Mouse (Mus musculus) cerebellum, adult 2 months (tissue): Measurements from ENCODE around the gene Ndufs7. TPM values are rescaled to one million over a fixed set of nuclear protein-coding genes. Genes with fewer than 3 reads are reported as not detected.

Experiments
- DNase-seq, 2 experiments: peaks; one replicate each; pipeline ENCODE4 v3.0.0; 2021
- H3K27ac ChIP-seq: fragments of 200-500 bp; 2 replicates; pipeline ENCODE4 v1.5.1; 2012; ENCODE audit warnings: low read length, control low read depth, inconsistent platforms; ENCODE audit not compliant: insufficient read depth
- H3K27me3 ChIP-seq: fragments of 200-500 bp; 2 replicates; pipeline ENCODE4 v1.6.1; 2012; ENCODE audit warnings: inconsistent platforms, mild to moderate bottlenecking, low read length, moderate library complexity; ENCODE audit not compliant: control insufficient read depth, insufficient read depth
- H3K4me1 ChIP-seq: fragments of 200-500 bp; 2 replicates; pipeline ENCODE4 v1.6.1; 2011; ENCODE audit warnings: low read length; ENCODE audit not compliant: control insufficient read depth, insufficient read depth
- H3K4me3 ChIP-seq: fragments of 200-500 bp; replicated peaks from 2 replicates; pipeline ENCODE3; 2011; ENCODE audit warnings: mild to moderate bottlenecking, low read depth, low read length, control low read depth; ENCODE audit not compliant: insufficient read depth
- CTCF ChIP-seq: fragments of 200-500 bp; IDR thresholded peaks from 2 replicates; pipeline ENCODE4 v1.5.1; 2011; ENCODE audit warnings: low read depth, mild to moderate bottlenecking, control low read depth, low read length, moderate library complexity, borderline replicate concordance; ENCODE audit not compliant: insufficient read depth
- POLR2A ChIP-seq: fragments of 200-500 bp; IDR thresholded peaks from 2 replicates; pipeline ENCODE4 v1.6.1; 2011; ENCODE audit warnings: low read length, control low read depth, borderline replicate concordance; ENCODE audit not compliant: insufficient read depth
- WGBS: fragments of 180-500 bp; shearing (Covaris S2); methylation state at CpG from one replicate; pipeline ENCODE4 v1.1.7; 2018; 5-methylcytosine and 5-hydroxymethylcytosine counted together
- polyA plus RNA-seq: library from polyadenylated mRNA; depleted of rRNA; stranded (reverse); fragments of >200 nt; gene quantifications from 2 replicates; pipeline ENCODE4 v1.2.3, GENCODE M21; 2012

The Ndufs7 gene
- polyA plus RNA-seq, 1 experiment = 668 TPM

DNA sequence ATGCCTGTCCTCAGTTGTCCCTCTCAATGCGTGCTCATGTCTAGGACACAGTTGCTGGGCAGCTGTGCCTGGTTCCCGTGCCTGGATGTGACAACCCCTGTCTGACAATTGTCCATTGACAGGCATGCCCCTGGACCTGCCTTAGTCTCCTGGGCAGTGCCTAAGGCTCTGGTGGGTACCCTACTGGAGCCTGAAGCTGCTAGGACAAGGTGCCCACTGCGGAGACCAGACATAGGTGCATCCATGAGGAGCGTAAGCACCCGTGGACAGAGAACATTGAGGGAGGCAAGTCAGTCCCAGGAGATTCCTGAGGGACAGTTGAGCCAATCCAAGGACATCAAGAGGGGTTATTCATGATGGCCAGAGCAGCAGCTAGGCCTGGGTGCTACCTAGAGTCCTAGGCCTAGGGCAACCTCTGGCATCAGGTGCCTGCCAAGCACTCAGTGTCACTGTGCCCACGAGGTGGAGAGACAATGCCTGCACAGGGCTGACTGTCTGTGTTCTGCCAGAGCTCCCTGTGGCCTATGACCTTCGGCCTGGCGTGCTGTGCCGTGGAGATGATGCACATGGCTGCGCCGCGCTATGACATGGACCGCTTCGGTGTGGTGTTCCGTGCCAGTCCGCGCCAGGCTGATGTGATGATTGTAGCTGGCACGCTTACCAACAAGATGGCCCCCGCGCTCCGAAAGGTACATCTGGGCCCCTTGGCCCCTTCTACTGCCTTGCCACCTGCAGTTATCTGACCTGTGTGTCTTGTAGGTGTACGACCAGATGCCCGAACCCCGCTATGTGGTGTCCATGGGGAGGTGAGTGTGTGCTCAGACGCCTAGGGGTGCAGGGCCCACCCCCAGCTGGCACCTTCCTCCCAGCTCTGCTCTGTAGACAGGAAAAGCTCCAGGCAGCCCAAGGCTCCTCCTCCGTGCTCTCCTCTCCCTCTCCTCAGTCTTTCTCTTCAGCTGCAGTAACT lies 5.7 kb downstream of the Ndufs7 start:
- H3K27ac ChIP-seq = 0 out of 2 replicates have a peak overlapping the region, but pooled peaks have one; percentile 4
- H3K4me1 ChIP-seq = peaks cover 26% of the 10 kb centered on the region
- no peak for DNase-seq
- 87% methylated on average over 26 of the region's 26 CpGs for WGBS
- no peak for TF ChIP-seq CTCF
- no peak for TF ChIP-seq POLR2A
- no peak overlapping the region for H3K4me3 ChIP-seq
- H3K27me3 ChIP-seq = no peaks in the 10 kb centered on the region

DNA sequence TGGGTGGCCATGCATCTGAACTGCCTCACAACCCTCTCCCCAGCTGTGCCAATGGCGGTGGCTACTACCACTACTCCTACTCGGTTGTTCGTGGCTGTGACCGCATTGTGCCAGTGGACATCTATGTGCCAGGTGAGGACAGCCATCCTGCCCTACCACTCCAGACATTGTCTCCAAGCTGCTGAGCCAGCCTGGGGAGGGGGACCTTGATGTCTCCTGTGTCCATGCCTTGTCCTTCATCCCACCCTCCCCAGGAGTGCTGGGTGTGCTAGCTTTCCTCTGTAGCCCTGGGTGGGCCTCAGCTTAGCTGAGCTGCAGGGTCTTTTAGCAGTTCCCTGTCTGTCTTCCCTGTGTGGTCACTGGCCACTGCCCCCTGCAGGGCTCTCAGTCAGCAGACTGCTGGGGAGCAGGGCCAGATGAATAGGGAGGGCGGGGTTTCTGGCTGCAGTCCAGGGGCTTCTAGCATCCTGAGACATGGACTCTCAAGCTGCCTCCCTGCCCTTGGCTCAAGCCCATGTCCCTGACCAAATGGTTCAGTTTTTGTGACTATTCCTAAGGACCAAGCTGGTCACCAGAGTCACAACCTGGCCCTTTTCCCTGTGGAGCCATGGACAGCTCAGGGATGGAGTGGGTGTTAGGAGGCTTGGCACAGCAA lies 7.1 kb downstream of the Ndufs7 start:
- H3K4me1 ChIP-seq = peaks cover 23% of the 10 kb centered on the region
- 31% methylated on average over 5 of the region's 5 CpGs for WGBS
- no peak for TF ChIP-seq POLR2A
- no peak for TF ChIP-seq CTCF

DNA sequence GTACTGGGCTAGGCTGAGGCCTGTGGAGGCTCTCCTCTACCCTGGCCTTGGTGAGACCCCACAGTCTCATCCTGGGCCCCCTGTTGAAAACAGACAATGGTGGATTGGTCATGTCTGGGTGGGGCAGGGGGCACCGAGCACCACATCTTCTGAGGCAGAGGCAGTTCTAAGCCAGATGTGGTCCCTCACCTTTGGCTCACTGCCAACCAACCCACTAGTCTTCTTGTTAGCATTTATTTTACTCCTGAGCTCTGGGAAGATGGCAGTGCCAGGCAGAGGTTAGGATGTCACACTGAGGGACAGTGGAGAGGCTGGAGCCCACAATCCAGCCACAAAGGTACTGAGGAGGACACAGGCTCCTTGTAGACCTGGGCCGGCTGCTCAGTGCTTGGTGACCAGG lies 9.0 kb downstream of the Ndufs7 start:
- no peak for TF ChIP-seq POLR2A
- no peak for TF ChIP-seq CTCF
- H3K4me3 ChIP-seq = no peak overlapping the region
- H3K27ac ChIP-seq = no peak overlapping the region
- WGBS = 63% methylated on average over 2 of the region's 2 CpGs
- no peak for DNase-seq
- H3K4me1 ChIP-seq = peaks cover 16% of the 10 kb centered on the region; the same call in 1 of the 2 replicates
- H3K27me3 ChIP-seq = no peaks in the 10 kb centered on the region

More for the DNA sequence above, 7.1 kb downstream of the Ndufs7 start:
- H3K27me3 ChIP-seq = no peaks in the 10 kb centered on the region
- H3K27ac ChIP-seq = no peak overlapping the region
- no peak overlapping the region for H3K4me3 ChIP-seq
- peak; percentile 54 for DNase-seq

DNA sequence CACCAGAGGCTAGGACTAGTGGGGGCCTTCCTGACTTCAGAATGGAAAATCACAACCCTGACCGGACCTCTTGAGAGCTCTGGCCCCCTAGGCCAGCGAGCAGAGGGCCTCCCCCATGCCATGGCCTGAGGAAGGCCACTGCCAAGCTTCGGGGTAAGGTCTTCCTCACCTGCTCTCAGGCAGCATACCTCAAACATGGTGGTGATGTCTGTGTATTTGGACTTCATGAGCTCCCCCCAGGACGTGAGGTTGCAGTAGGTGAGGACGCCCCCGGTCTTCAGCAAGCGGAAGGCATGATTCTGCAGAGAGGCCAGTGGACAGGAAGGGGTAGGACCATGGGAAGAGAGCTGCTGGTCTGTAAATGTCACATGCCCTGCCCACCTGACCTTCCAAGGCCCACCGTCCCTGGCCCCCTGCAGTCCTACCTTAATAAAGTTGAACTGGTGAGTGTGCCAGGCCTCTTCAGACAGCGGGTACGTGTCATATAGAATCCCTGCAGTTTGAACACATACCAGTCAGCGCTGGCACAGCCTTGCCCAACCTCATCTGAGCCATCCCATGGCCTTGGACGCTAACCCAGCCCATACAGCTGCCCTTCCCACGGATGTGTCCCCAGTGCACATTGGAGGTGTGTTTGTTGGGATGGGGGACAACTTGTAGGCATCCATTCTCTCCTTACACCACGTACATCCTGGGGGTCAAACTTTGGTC lies 10.0 kb downstream of the Ndufs7 start:
- peak in 1 of 2 experiments; percentile 36 for DNase-seq
- Histone ChIP-seq H3K4me3 (no peak overlapping the region), H3K27ac (no peak overlapping the region), H3K27me3 (no peaks in the 10 kb centered on the region), H3K4me1 (peaks cover 16% of the 10 kb centered on the region; the same call in 1 of the 2 replicates)
- 57% methylated on average over 14 of the region's 14 CpGs for WGBS
- TF ChIP-seq CTCF = no peak
- no peak for TF ChIP-seq POLR2A

DNA sequence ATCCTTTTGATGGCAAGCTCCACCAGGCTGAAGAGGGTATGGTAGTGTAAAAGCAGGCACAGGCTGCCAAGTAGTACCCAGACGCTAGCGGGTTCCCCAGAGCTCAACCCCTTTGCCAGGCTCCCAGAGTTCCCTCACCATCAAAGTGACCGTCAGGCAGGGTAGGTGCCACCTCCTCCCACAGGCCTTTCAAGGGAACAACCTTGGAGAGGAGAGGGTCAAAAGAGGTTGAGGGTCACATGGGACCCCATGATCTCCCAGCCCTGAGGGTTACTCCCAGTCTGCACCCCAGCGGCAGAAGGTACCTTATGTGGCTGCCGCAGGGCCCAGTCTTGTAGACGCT lies 10.5 kb downstream of the Ndufs7 start:
- TF ChIP-seq CTCF (no peak), POLR2A (no peak)
- H3K27ac ChIP-seq = peak overlapping the region; percentile 47; the same call in 1 of the 2 replicates
- no peaks in the 10 kb centered on the region for H3K27me3 ChIP-seq
- WGBS = 14% methylated on average over 6 of the region's 6 CpGs
- H3K4me3 ChIP-seq = no peak overlapping the region
- peaks cover 16% of the 10 kb centered on the region; the same call in 1 of the 2 replicates for H3K4me1 ChIP-seq
- DNase-seq = no peak

DNA sequence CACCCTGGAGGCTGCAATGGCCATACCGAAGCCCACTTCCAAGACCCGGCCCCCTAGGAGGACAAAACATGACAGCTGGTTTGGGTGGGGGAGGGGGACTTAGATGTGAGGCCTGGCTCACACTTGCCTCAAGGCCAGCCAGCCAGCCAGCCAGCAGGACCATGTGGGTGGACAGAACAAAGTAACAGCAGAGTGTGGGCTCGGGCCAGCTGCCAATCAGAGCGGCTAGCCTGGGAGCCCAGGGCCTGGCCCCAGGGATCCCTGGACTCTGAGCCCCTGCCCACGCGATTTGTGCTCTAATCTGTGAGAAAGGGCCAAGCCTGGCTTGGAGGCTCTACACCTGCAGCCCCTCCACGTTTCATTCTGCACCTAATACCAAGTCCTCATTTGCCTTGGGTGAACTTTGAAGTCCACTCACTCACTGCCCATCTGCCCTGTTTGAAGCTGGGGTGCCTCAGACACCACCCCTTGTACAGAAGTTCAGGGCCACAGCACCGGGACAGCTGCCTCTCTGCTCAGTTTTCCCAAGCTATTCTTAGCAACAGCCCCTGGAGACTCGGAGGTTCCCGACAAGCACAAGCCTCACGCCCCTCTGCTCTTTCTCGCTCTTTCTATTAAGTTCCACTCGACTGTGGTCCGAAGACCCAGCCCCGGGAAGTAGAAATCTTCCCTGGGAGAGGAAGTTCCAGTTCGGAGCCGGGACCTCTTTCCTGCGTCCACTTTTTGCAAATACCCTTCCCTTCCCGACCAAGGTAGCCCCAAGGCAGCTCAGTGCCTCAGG lies 11.1 kb downstream of the Ndufs7 start:
- DNase-seq = peak; percentile 78 to 84
- peak; percentile 7; the same call in 1 of the 2 replicates for TF ChIP-seq POLR2A
- TF ChIP-seq CTCF = no peak
- 3% methylated on average over 19 of the region's 19 CpGs for WGBS
- H3K27ac ChIP-seq = peak overlapping the region; percentile 67
- peak overlapping the region; percentile 46 for H3K4me3 ChIP-seq
- H3K27me3 ChIP-seq = no peaks in the 10 kb centered on the region
- H3K4me1 ChIP-seq = peaks cover 16% of the 10 kb centered on the region; the same call in 1 of the 2 replicates

DNA sequence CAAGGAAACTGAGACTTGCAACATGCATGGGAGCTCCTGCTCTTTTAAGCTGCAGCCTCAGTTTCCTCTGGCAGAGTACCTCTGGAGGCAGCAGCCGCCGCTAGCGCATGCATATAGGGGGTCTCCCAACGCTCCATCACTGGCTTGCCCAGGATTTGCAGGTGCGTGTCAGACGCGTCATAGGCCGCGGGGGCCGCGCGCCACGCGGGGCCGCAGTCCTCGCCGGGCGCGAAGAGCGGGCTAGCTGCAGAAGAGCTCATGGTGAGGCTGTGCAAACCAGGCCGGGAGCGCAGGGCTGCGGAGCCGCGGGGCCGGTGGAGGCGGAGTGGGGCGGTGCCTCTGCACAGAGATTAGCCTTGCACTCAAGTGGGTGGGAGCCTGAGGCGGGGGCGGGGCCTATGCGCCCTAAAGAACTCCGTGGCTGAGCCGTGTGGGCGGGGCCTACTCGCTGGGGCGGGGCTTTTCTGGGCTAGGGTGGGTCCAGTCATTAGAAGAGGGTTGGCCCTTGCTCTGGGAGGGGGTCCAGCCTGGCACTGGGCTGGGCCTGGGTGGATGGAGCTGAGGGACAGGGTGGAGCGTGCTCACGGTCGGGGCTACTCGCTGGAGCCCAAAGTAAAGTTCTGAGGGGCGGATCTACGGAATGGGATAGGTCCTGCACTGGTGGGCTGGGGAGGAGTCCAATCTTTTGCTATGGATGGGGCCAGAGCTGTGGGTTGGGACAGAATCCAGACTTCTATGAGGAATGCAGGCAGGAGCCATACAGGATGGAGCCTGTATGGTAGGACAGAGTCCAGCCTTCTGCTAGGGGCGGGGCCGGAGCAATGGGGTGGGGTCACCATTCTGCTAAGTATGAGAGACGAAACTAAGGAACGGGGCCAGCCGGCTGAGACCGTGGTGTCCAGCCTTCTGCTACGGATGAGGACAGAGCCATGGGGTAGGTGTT lies 12.0 kb downstream of the Ndufs7 start, which contains the start of the genes Gamt and Dazap1:
Gene Gamt, minus strand, starts transcription at position 371 of the 943 bp plus-strand sequence.
Gene Dazap1, plus strand, starts transcription at position 845 of the 943 bp plus-strand sequence.
- peak within 1 kb of the TSS; percentile 70 for H3K27ac ChIP-seq
- H3K4me1 ChIP-seq = peaks cover 15% of the 10 kb centered on the region; the same call in 1 of the 2 replicates
- 1% methylated on average over 49 of the region's 49 CpGs for WGBS
- DNase-seq = peak; percentile 91 to 92
- H3K27me3 ChIP-seq = no peaks in the 10 kb centered on the region
- H3K4me3 ChIP-seq = peak within 1 kb of the TSS; percentile 66
- peak; percentile 36; the same call in 1 of the 2 replicates for TF ChIP-seq POLR2A
- TF ChIP-seq CTCF = no peak
